In genomic region chr17:57099629-57100325, GRCm38 (mm10) we compare ENCODE assay signal across 10 mouse cellular contexts. TPM values are rescaled to one million over a fixed set of nuclear protein-coding genes. Genes with fewer than 3 reads are reported as not detected.
DNase-seq lines count a peak whose midpoint lies in the region; ATAC-seq lines count a peak whose summit lies in the region.
"Had no signal": no experiment of that assay in that cellular context is flagged by ENCODE, and none has a peak within 500 bp of the region (broad histone marks: within the 10 kb centered on the region; RNA-seq: fewer than 3 reads in every experiment).

No protein-coding gene starts in this region.

- H3K9me3 ChIP-seq in heart, embryonic 12.5 days (replicated peaks): no peaks in the 10 kb centered on the region
- no peaks in the 10 kb centered on the region for H3K9me3 ChIP-seq in embryonic facial prominence, embryonic 10.5 days
- H3K9me3 ChIP-seq in kidney, embryonic 14.5 days (ENCODE audit: control insufficient read depth, low read length): no peaks in the 10 kb centered on the region

- H3K9ac ChIP-seq in heart, embryonic 12.5 days: no peak overlapping the region
- H3K9ac ChIP-seq in kidney, embryonic 14.5 days (ENCODE audit: low read depth, low read length): no peak overlapping the region

- 0 out of 2 replicates have a peak, but pooled peaks have one; percentile 23 for ATAC-seq in heart, embryonic 12.5 days (ENCODE audit: insufficient number of reproducible peaks, low FRiP score)
- ATAC-seq in kidney, embryonic 14.5 days (ENCODE audit: low FRiP score, low TSS enrichment): no peak

- no peak for DNase-seq in heart, postnatal 25 days (ENCODE audit: low spot score)
- peak; percentile 50 for DNase-seq in testis, postnatal 10 days (ENCODE audit: low spot score)
- DNase-seq in testis, postnatal 14 days (ENCODE audit: low spot score): no peak
- DNase-seq in embryonic facial prominence, embryonic 10.5 days (ENCODE audit: low spot score): peak; percentile 45
- peak; percentile 12 for DNase-seq in yolk sac, embryonic 10.5 days (ENCODE audit: low spot score)
- DNase-seq in right cerebral cortex, postnatal 10 days (ENCODE audit: low spot score in 2 of 2): no peak
- DNase-seq: gastrocnemius, postnatal 25 days had no signal

- intact Hi-C loops in heart, postnatal 25 days (cut with DNase I): loop anchor here (5.0 kb wide), 2 partner anchors 102 to 178 kb away; partner anchors contain the start of genes Alkbh7 and Vav1

- no peak overlapping the region for H3K4me3 ChIP-seq in heart, embryonic 12.5 days
- no peak overlapping the region; the same call in 1 of the 2 replicates for H3K4me3 ChIP-seq in embryonic facial prominence, embryonic 10.5 days
- H3K4me3 ChIP-seq in kidney, embryonic 14.5 days (ENCODE audit: low read length): no peak overlapping the region

- H3K4me1 ChIP-seq in heart, embryonic 12.5 days (replicated peaks): peaks cover 11% of the 10 kb centered on the region
- H3K4me1 ChIP-seq in embryonic facial prominence, embryonic 10.5 days: peaks cover 21% of the 10 kb centered on the region
- H3K4me1 ChIP-seq in kidney, embryonic 14.5 days (ENCODE audit: control insufficient read depth, insufficient read depth, low read length): no peaks in the 10 kb centered on the region

- no peaks in the 10 kb centered on the region for H3K36me3 ChIP-seq in heart, embryonic 12.5 days
- H3K36me3 ChIP-seq in embryonic facial prominence, embryonic 10.5 days (replicated peaks): no peaks in the 10 kb centered on the region
- H3K36me3 ChIP-seq in kidney, embryonic 14.5 days (ENCODE audit: control insufficient read depth, insufficient read depth, low read length): no peaks in the 10 kb centered on the region

- H3K27me3 ChIP-seq in heart, embryonic 12.5 days (replicated peaks): peaks cover 5% of the 10 kb centered on the region
- peaks cover 12% of the 10 kb centered on the region for H3K27me3 ChIP-seq in embryonic facial prominence, embryonic 10.5 days (replicated peaks; ENCODE audit: low read depth, poor library complexity, severe bottlenecking)
- no peaks in the 10 kb centered on the region for H3K27me3 ChIP-seq in kidney, embryonic 14.5 days (ENCODE audit: control insufficient read depth, insufficient read depth, low read length)

- peak overlapping the region; percentile 18; the same call in 1 of the 2 replicates for H3K4me2 ChIP-seq in heart, embryonic 12.5 days
- no peak overlapping the region for H3K4me2 ChIP-seq in kidney, embryonic 14.5 days (replicated peaks; ENCODE audit: low read depth, low read length)

- WGBS in heart, embryonic 12.5 days: 6% methylated on average over 10 of the region's 10 CpGs
- 7% methylated on average over 10 of the region's 10 CpGs for WGBS in embryonic facial prominence, embryonic 10.5 days
- WGBS in kidney, embryonic 14.5 days: 8% methylated on average over 10 of the region's 10 CpGs

- no peak overlapping the region for H3K27ac ChIP-seq in heart, embryonic 12.5 days (ENCODE audit: poor library complexity, severe bottlenecking)
- H3K27ac ChIP-seq in embryonic facial prominence, embryonic 10.5 days (replicated peaks): no peak overlapping the region
- H3K27ac ChIP-seq in kidney, embryonic 14.5 days (ENCODE audit: low read depth, low read length): no peak overlapping the region
- H3K27ac ChIP-seq: kidney, postnatal 0 days had no signal

RNA-seq across cellular contexts. Expression of gene Tnfsf9, which starts 5.3 kb away (rescaled TPM):
- polyA plus RNA-seq in heart, embryonic 12.5 days (2016; fragmentation: Nextera tagmentation; extraction: Ambion mirVana): 5.3 and 7.1 TPM in 2 replicates
- total RNA-seq in heart, postnatal 25 days (2021): under 1 TPM; 0.28 to 0.57 TPM
- polyA plus RNA-seq in embryonic facial prominence, embryonic 10.5 days (2016; fragmentation: Nextera tagmentation; extraction: Ambion mirVana): 8.0 and 8.8 TPM in 2 replicates
- 9.8 and 10.1 TPM in 2 replicates for polyA plus RNA-seq in kidney, embryonic 14.5 days (2014; fragmentation: Nextera tagmentation; extraction: Ambion mirVana)

RNA-seq across cellular contexts. Expression of gene Tubb4a, which starts 12.2 kb away (rescaled TPM):
- polyA plus RNA-seq in heart, embryonic 12.5 days (2016; fragmentation: Nextera tagmentation; extraction: Ambion mirVana): 9.4 and 11.3 TPM in 2 replicates
- total RNA-seq in heart, postnatal 25 days (2021): 1 to 10 TPM; 3.2 to 3.3 TPM
- 34.4 and 35.5 TPM in 2 replicates for polyA plus RNA-seq in embryonic facial prominence, embryonic 10.5 days (2016; fragmentation: Nextera tagmentation; extraction: Ambion mirVana)
- 23.3 and 23.8 TPM in 2 replicates for polyA plus RNA-seq in kidney, embryonic 14.5 days (2014; fragmentation: Nextera tagmentation; extraction: Ambion mirVana)

RNA-seq across cellular contexts. Expression of gene Dennd1c, which starts 21.5 kb away (rescaled TPM):
- polyA plus RNA-seq in heart, embryonic 12.5 days (2016; fragmentation: Nextera tagmentation; extraction: Ambion mirVana): 0.66 and 1.4 TPM in 2 replicates
- total RNA-seq in heart, postnatal 25 days (2021): 1 to 10 TPM in 1 of 2 experiments, under 1 TPM in 1; 0.96 to 2.1 TPM
- 2.0 and 2.8 TPM in 2 replicates for polyA plus RNA-seq in embryonic facial prominence, embryonic 10.5 days (2016; fragmentation: Nextera tagmentation; extraction: Ambion mirVana)
- 3.4 and 4.4 TPM in 2 replicates for polyA plus RNA-seq in kidney, embryonic 14.5 days (2014; fragmentation: Nextera tagmentation; extraction: Ambion mirVana)

RNA-seq across cellular contexts. Expression of gene Slc25a23, which starts 40.1 kb away (rescaled TPM):
- polyA plus RNA-seq in heart, embryonic 12.5 days (2016; fragmentation: Nextera tagmentation; extraction: Ambion mirVana): 15.5 and 17.2 TPM in 2 replicates
- total RNA-seq in heart, postnatal 25 days (2021): 10 to 100 TPM; 65.1 to 75.0 TPM
- polyA plus RNA-seq in embryonic facial prominence, embryonic 10.5 days (2016; fragmentation: Nextera tagmentation; extraction: Ambion mirVana): 7.0 and 8.2 TPM in 2 replicates
- polyA plus RNA-seq in kidney, embryonic 14.5 days (2014; fragmentation: Nextera tagmentation; extraction: Ambion mirVana): 12.9 and 13.2 TPM in 2 replicates

RNA-seq across cellular contexts. Expression of gene Crb3, which starts 40.9 kb away (rescaled TPM):
- polyA plus RNA-seq in heart, embryonic 12.5 days (2016; fragmentation: Nextera tagmentation; extraction: Ambion mirVana): 0.27 and 0.94 TPM in 2 replicates
- under 1 TPM in 1 of 2 experiments, not detected in 1; 0.78 TPM for total RNA-seq in heart, postnatal 25 days (2021)
- polyA plus RNA-seq in embryonic facial prominence, embryonic 10.5 days (2016; fragmentation: Nextera tagmentation; extraction: Ambion mirVana): 7.2 and 8.0 TPM in 2 replicates
- 46.4 and 48.7 TPM in 2 replicates for polyA plus RNA-seq in kidney, embryonic 14.5 days (2014; fragmentation: Nextera tagmentation; extraction: Ambion mirVana)

Comparison
In these comparisons a context has a peak if more than half of its experiments do, and no peak if none do; other contexts are left out.
1. DNase-seq: peak in testis, postnatal 10 days (single experiment), embryonic facial prominence, embryonic 10.5 days (single experiment) and yolk sac, embryonic 10.5 days (single experiment); none in heart, postnatal 25 days (single experiment), testis, postnatal 14 days (single experiment) and right cerebral cortex, postnatal 10 days (0 of 2).